Mouse (Mus musculus): Measurements from ENCODE around the gene Cdc42se2. TPM values are rescaled to one million over a fixed set of nuclear protein-coding genes. Genes with fewer than 3 reads are reported as not detected.

The Cdc42se2 gene
- polyA plus RNA-seq, 1 experiment = 199 TPM

- TF ChIP-seq POLR2A (IDR thresholded peaks at IDR 0.05; ENCODE audit: insufficient read depth, low read depth, low read length) (no peak), CTCF (IDR thresholded peaks at IDR 0.05; ENCODE audit: insufficient read depth, low read depth, low read length) (no peak)
- Histone ChIP-seq H3K27ac (ENCODE audit: insufficient read depth, low read depth, low read length) (no peak overlapping the region), H3K4me3 (ENCODE audit: insufficient read depth, low read depth, low read length) (no peak overlapping the region), H3K4me1 (ENCODE audit: control insufficient read depth, insufficient read depth, low read length) (peaks cover 10% of the 10 kb centered on the region)
These were observed 15.9 kb downstream of the Cdc42se2 start for GRCm38 (mm10) chr11:54771549-54771948.

GRCm38 (mm10) chr11:54769843-54770242 is 17.6 kb downstream of the Cdc42se2 start:
- WGBS = 79% methylated on average over 5 of the region's 5 CpGs
- H3K27ac ChIP-seq (ENCODE audit: insufficient read depth, low read depth, low read length) = no peak overlapping the region
- TF ChIP-seq CTCF (IDR thresholded peaks at IDR 0.05; ENCODE audit: insufficient read depth, low read depth, low read length) (no peak), POLR2A (IDR thresholded peaks at IDR 0.05; ENCODE audit: insufficient read depth, low read depth, low read length) (no peak)
- peaks cover 9% of the 10 kb centered on the region for H3K4me1 ChIP-seq (ENCODE audit: control insufficient read depth, insufficient read depth, low read length)
- H3K4me3 ChIP-seq (ENCODE audit: insufficient read depth, low read depth, low read length) = no peak overlapping the region

- H3K4me3 ChIP-seq (ENCODE audit: insufficient read depth, low read depth, low read length) = no peak overlapping the region
- H3K27ac ChIP-seq (ENCODE audit: insufficient read depth, low read depth, low read length) = no peak overlapping the region
- 41% methylated on average over 3 of the region's 3 CpGs for WGBS
- no peak for TF ChIP-seq POLR2A (IDR thresholded peaks at IDR 0.05; ENCODE audit: insufficient read depth, low read depth, low read length)
- TF ChIP-seq CTCF (IDR thresholded peaks at IDR 0.05; ENCODE audit: insufficient read depth, low read depth, low read length) = no peak
- peaks cover 12% of the 10 kb centered on the region for H3K4me1 ChIP-seq (ENCODE audit: control insufficient read depth, insufficient read depth, low read length)
These were observed 19.3 kb downstream of the Cdc42se2 start for GRCm38 (mm10) chr11:54768116-54768690.

- WGBS = 77% methylated on average over 1 of the region's 1 CpGs
- H3K4me3 ChIP-seq (ENCODE audit: insufficient read depth, low read depth, low read length) = no peak overlapping the region
- H3K4me1 ChIP-seq (ENCODE audit: control insufficient read depth, insufficient read depth, low read length) = peaks cover 11% of the 10 kb centered on the region
- TF ChIP-seq CTCF (IDR thresholded peaks at IDR 0.05; ENCODE audit: insufficient read depth, low read depth, low read length) (no peak), POLR2A (IDR thresholded peaks at IDR 0.05; ENCODE audit: insufficient read depth, low read depth, low read length) (no peak)
- no peak overlapping the region for H3K27ac ChIP-seq (ENCODE audit: insufficient read depth, low read depth, low read length)
These were observed 22.7 kb downstream of the Cdc42se2 start for GRCm38 (mm10) chr11:54764759-54765158.

GRCm38 (mm10) chr11:54764026-54764425 is 23.4 kb downstream of the Cdc42se2 start:
- Histone ChIP-seq H3K4me1 (ENCODE audit: control insufficient read depth, insufficient read depth, low read length) (peaks cover 10% of the 10 kb centered on the region), H3K27ac (ENCODE audit: insufficient read depth, low read depth, low read length) (no peak overlapping the region), H3K4me3 (ENCODE audit: insufficient read depth, low read depth, low read length) (no peak overlapping the region)
- WGBS = 41% methylated on average over 3 of the region's 3 CpGs
- no peak for TF ChIP-seq CTCF (IDR thresholded peaks at IDR 0.05; ENCODE audit: insufficient read depth, low read depth, low read length)
- no peak for TF ChIP-seq POLR2A (IDR thresholded peaks at IDR 0.05; ENCODE audit: insufficient read depth, low read depth, low read length)

- Histone ChIP-seq H3K27ac (ENCODE audit: insufficient read depth, low read depth, low read length) (no peak overlapping the region), H3K4me3 (ENCODE audit: insufficient read depth, low read depth, low read length) (no peak overlapping the region), H3K4me1 (ENCODE audit: control insufficient read depth, insufficient read depth, low read length) (peaks cover 8% of the 10 kb centered on the region)
- 94% methylated on average over 5 of the region's 5 CpGs for WGBS
- no peak for TF ChIP-seq CTCF (IDR thresholded peaks at IDR 0.05; ENCODE audit: insufficient read depth, low read depth, low read length)
- no peak for TF ChIP-seq POLR2A (IDR thresholded peaks at IDR 0.05; ENCODE audit: insufficient read depth, low read depth, low read length)
These were observed 24.7 kb downstream of the Cdc42se2 start for GRCm38 (mm10) chr11:54762735-54763134.

GRCm38 (mm10) chr11:54757993-54758392 is 29.5 kb downstream of the Cdc42se2 start:
- no peak for TF ChIP-seq POLR2A (IDR thresholded peaks at IDR 0.05; ENCODE audit: insufficient read depth, low read depth, low read length)
- TF ChIP-seq CTCF (IDR thresholded peaks at IDR 0.05; ENCODE audit: insufficient read depth, low read depth, low read length) = no peak
- WGBS = 47% methylated on average over 1 of the region's 1 CpGs
- no peak overlapping the region for H3K27ac ChIP-seq (ENCODE audit: insufficient read depth, low read depth, low read length)
- no peak overlapping the region for H3K4me3 ChIP-seq (ENCODE audit: insufficient read depth, low read depth, low read length)
- H3K4me1 ChIP-seq (ENCODE audit: control insufficient read depth, insufficient read depth, low read length) = peaks cover 3% of the 10 kb centered on the region; the same call in 1 of the 2 replicates

- Histone ChIP-seq H3K27ac (ENCODE audit: insufficient read depth, low read depth, low read length) (no peak overlapping the region), H3K4me1 (ENCODE audit: control insufficient read depth, insufficient read depth, low read length) (no peaks in the 10 kb centered on the region), H3K4me3 (ENCODE audit: insufficient read depth, low read depth, low read length) (no peak overlapping the region)
- no peak for TF ChIP-seq CTCF (IDR thresholded peaks at IDR 0.05; ENCODE audit: insufficient read depth, low read depth, low read length)
- TF ChIP-seq POLR2A (IDR thresholded peaks at IDR 0.05; ENCODE audit: insufficient read depth, low read depth, low read length) = no peak
- WGBS = 25% methylated on average over 5 of the region's 5 CpGs
These were observed 32.3 kb downstream of the Cdc42se2 start for GRCm38 (mm10) chr11:54755148-54755664.

GRCm38 (mm10) chr11:54754301-54755147 is 33.0 kb downstream of the Cdc42se2 start:
- WGBS = 37% methylated on average over 10 of the region's 10 CpGs
- Histone ChIP-seq H3K4me1 (ENCODE audit: control insufficient read depth, insufficient read depth, low read length) (no peaks in the 10 kb centered on the region), H3K27ac (ENCODE audit: insufficient read depth, low read depth, low read length) (peak overlapping the region; percentile 87), H3K4me3 (ENCODE audit: insufficient read depth, low read depth, low read length) (no peak overlapping the region)
- TF ChIP-seq POLR2A (IDR thresholded peaks at IDR 0.05; ENCODE audit: insufficient read depth, low read depth, low read length) (no peak), CTCF (IDR thresholded peaks at IDR 0.05; ENCODE audit: insufficient read depth, low read depth, low read length) (no peak)
